Mouse (Mus musculus): Measurements from ENCODE around the gene Atg14. TPM values are rescaled to one million over a fixed set of nuclear protein-coding genes. Genes with fewer than 3 reads are reported as not detected.

The Atg14 gene
- polyA plus RNA-seq, 1 experiment from 2014 or later, result 13.3 TPM

DNA sequence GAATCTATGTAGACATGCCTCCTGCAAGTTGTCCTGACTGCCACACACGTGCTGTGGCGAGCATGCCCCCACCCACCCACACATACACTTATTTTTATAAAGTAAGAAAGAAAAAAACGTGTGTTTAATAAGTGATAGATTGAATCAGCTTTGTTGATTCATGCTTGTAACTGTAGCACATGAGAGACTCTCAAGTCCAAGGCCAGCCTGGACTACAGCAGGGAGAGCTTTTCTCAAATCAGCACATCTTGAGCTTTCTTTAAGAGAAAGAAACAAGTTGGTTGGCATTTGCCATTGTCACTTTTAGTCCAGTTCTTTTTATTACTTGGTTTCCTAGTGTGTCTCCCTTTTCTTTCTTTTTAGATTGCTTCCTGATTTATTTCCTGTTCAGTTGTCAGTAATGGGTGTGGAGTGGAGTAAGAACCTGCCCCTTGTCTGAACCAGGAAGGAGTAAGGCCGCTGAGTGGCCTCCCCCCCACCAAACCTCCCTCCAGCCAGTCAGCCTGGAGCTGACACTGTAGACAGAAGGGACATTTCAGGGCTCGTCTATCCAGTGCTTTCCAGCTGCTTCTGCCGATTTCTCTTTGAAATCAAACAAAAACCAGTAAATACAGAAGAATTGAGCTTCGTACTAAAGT, 55.5 kb downstream of the Atg14 start:
- Histone ChIP-seq H3K27me3 (ENCODE audit: insufficient read depth, low read length) (no peaks in the 10 kb centered on the region), H3K36me3 (ENCODE audit: insufficient read depth) (no peaks in the 10 kb centered on the region), H3K4me3 (ENCODE audit: low read depth, low read length) (no peak overlapping the region), H3K9me3 (ENCODE audit: low read depth, low read length) (no peaks in the 10 kb centered on the region), H3K27ac (ENCODE audit: low read depth) (peak overlapping the region; percentile 12), H3K9ac (no peak overlapping the region), H3K4me2 (0 out of 2 replicates have a peak overlapping the region, but pooled peaks have one; percentile 2), H3K4me1 (ENCODE audit: insufficient read depth) (no peaks in the 10 kb centered on the region)
- DNase-seq, result peak; percentile 44
- peak; percentile 58; the same call in 1 of the 2 replicates for ATAC-seq (ENCODE audit: insufficient read depth)
- WGBS, result 32% methylated on average over 7 of the region's 7 CpGs
- no peak for TF ChIP-seq CTCF (IDR thresholded peaks at IDR 0.05; ENCODE audit: low read depth)

- ATAC-seq (ENCODE audit: insufficient read depth) (no peak), DNase-seq (no peak)
- H3K4me2 ChIP-seq, result no peak overlapping the region
- no peaks in the 10 kb centered on the region for H3K4me1 ChIP-seq (ENCODE audit: insufficient read depth)
- H3K9me3 ChIP-seq (ENCODE audit: low read depth, low read length), result no peaks in the 10 kb centered on the region
- no peak overlapping the region for H3K9ac ChIP-seq
- no peak for TF ChIP-seq CTCF (IDR thresholded peaks at IDR 0.05; ENCODE audit: low read depth)
- WGBS, result 91% methylated on average over 3 of the region's 3 CpGs
- no peak overlapping the region for H3K27ac ChIP-seq (ENCODE audit: low read depth)
- no peaks in the 10 kb centered on the region for H3K36me3 ChIP-seq (ENCODE audit: insufficient read depth)
- H3K27me3 ChIP-seq (ENCODE audit: insufficient read depth, low read length), result no peaks in the 10 kb centered on the region
- no peak overlapping the region for H3K4me3 ChIP-seq (ENCODE audit: low read depth, low read length)
Observed at GRCm38 (mm10) chr14:47513606-47514005, 56.8 kb downstream of the Atg14 start.

- ATAC-seq (ENCODE audit: insufficient read depth), result no peak
- Histone ChIP-seq H3K27me3 (ENCODE audit: insufficient read depth, low read length) (no peaks in the 10 kb centered on the region), H3K36me3 (ENCODE audit: insufficient read depth) (no peaks in the 10 kb centered on the region), H3K4me1 (ENCODE audit: insufficient read depth) (no peaks in the 10 kb centered on the region), H3K9me3 (ENCODE audit: low read depth, low read length) (no peaks in the 10 kb centered on the region), H3K4me2 (no peak overlapping the region), H3K4me3 (ENCODE audit: low read depth, low read length) (no peak overlapping the region), H3K9ac (no peak overlapping the region), H3K27ac (ENCODE audit: low read depth) (no peak overlapping the region)
- DNase-seq, result no peak
- TF ChIP-seq CTCF (IDR thresholded peaks at IDR 0.05; ENCODE audit: low read depth), result no peak
- WGBS, result 87% methylated on average over 4 of the region's 4 CpGs
Observed at GRCm38 (mm10) chr14:47510244-47510643, 60.2 kb downstream of the Atg14 start.

DNA sequence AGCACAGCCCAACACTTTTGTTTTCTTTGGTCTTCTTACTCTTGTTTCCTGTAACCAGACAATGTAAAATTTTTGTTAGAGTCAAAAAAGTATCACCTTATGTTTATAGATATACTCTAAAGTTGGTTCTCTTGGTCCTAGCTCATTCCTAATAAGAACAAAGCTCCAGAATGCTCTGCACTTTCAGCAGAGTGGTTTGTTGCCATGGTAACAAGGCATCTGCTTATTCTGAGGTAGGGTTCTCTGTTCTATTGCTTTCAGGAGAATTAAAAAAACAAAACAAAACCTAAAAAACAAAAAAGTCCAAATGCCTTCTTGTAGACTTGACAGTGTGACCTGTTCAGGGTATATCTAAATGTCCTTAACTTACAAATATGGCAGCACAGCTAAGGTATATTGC, 62.4 kb downstream of the Atg14 start:
- Histone ChIP-seq H3K36me3 (ENCODE audit: insufficient read depth) (no peaks in the 10 kb centered on the region), H3K4me3 (ENCODE audit: low read depth, low read length) (no peak overlapping the region), H3K9ac (no peak overlapping the region), H3K4me2 (no peak overlapping the region), H3K9me3 (ENCODE audit: low read depth, low read length) (no peaks in the 10 kb centered on the region), H3K27me3 (ENCODE audit: insufficient read depth, low read length) (no peaks in the 10 kb centered on the region), H3K27ac (ENCODE audit: low read depth) (no peak overlapping the region), H3K4me1 (ENCODE audit: insufficient read depth) (no peaks in the 10 kb centered on the region)
- no peak for DNase-seq
- TF ChIP-seq CTCF (IDR thresholded peaks at IDR 0.05; ENCODE audit: low read depth), result no peak
- no peak for ATAC-seq (ENCODE audit: insufficient read depth)

- no peaks in the 10 kb centered on the region for H3K27me3 ChIP-seq (ENCODE audit: insufficient read depth, low read length)
- ATAC-seq (ENCODE audit: insufficient read depth) (no peak), DNase-seq (no peak)
- no peaks in the 10 kb centered on the region for H3K9me3 ChIP-seq (ENCODE audit: low read depth, low read length)
- TF ChIP-seq CTCF (IDR thresholded peaks at IDR 0.05; ENCODE audit: low read depth), result no peak
- H3K27ac ChIP-seq (ENCODE audit: low read depth), result no peak overlapping the region
- no peaks in the 10 kb centered on the region for H3K36me3 ChIP-seq (ENCODE audit: insufficient read depth)
- H3K4me1 ChIP-seq (ENCODE audit: insufficient read depth), result no peaks in the 10 kb centered on the region
- H3K4me3 ChIP-seq (ENCODE audit: low read depth, low read length), result no peak overlapping the region
- no peak overlapping the region for H3K4me2 ChIP-seq
- WGBS, result 92% methylated on average over 5 of the region's 5 CpGs
- no peak overlapping the region for H3K9ac ChIP-seq
Observed at GRCm38 (mm10) chr14:47506676-47507075, 63.8 kb downstream of the Atg14 start.

DNA sequence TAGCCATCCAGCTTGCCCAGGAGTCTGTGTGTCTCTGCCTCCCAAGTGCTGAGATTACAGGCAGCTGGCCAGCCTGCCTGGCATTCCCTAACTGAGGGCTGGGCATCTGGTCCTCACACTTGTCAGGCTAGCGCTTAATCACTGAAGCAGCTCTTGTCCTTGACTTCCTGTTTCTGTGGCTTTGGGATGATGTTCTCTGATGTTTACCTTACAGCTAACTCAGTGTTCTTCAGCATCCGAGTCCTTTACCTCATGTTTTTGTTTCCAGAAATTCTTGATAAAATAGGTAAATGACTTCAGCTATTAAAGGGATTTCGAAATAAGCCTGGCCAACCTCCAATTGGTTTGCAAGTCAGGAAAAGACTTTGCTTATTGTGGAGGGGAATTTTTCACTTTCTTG, 66.4 kb downstream of the Atg14 start:
- H3K4me3 ChIP-seq (ENCODE audit: low read depth, low read length), result no peak overlapping the region
- WGBS, result 63% methylated on average over 3 of the region's 3 CpGs
- no peak for ATAC-seq (ENCODE audit: insufficient read depth)

DNA sequence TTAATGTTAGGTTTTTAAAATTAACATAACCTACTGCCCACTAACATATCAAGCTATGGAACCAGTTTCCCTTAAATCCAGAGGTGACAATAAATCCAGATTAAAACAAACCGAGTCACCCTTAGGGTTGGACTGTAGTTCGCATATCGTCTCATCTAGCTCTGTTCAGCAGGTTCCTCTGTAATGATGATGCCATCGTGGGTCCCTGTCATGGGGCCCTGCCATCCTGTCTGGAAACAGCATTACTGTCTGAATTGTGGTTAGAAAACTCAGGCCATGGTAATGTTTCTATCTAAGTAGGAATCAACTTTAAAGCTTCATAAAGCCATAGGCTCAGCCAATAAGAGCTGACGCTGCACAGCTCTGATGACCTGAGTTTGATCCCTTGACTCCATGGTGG, 71.8 kb downstream of the Atg14 start:
- Histone ChIP-seq H3K9me3 (ENCODE audit: low read depth, low read length) (no peaks in the 10 kb centered on the region), H3K4me1 (ENCODE audit: insufficient read depth) (no peaks in the 10 kb centered on the region), H3K9ac (no peak overlapping the region), H3K4me2 (no peak overlapping the region), H3K4me3 (ENCODE audit: low read depth, low read length) (no peak overlapping the region), H3K27me3 (ENCODE audit: insufficient read depth, low read length) (no peaks in the 10 kb centered on the region), H3K36me3 (ENCODE audit: insufficient read depth) (no peaks in the 10 kb centered on the region), H3K27ac (ENCODE audit: low read depth) (no peak overlapping the region)
- ATAC-seq (ENCODE audit: insufficient read depth) (no peak), DNase-seq (no peak)
- 73% methylated on average over 5 of the region's 5 CpGs for WGBS
- no peak for TF ChIP-seq CTCF (IDR thresholded peaks at IDR 0.05; ENCODE audit: low read depth)

More for the DNA sequence above, 66.4 kb downstream of the Atg14 start:
- Histone ChIP-seq H3K27ac (ENCODE audit: low read depth) (no peak overlapping the region), H3K4me2 (no peak overlapping the region), H3K36me3 (ENCODE audit: insufficient read depth) (no peaks in the 10 kb centered on the region), H3K9ac (no peak overlapping the region), H3K9me3 (ENCODE audit: low read depth, low read length) (no peaks in the 10 kb centered on the region), H3K27me3 (ENCODE audit: insufficient read depth, low read length) (no peaks in the 10 kb centered on the region), H3K4me1 (ENCODE audit: insufficient read depth) (no peaks in the 10 kb centered on the region)
- DNase-seq, result peak; percentile 12
- no peak for TF ChIP-seq CTCF (IDR thresholded peaks at IDR 0.05; ENCODE audit: low read depth)
